Mouse (Mus musculus): ENCODE data around the gene Vopp1. TPM values are rescaled to one million over a fixed set of nuclear protein-coding genes. Genes with fewer than 3 reads are reported as not detected.

Vopp1 gene
- total and polyA plus RNA-seq, 3 experiments: 8.5 to 17.3 (median 12.7) TPM

- DNase-seq: peak; percentile 98
Measured at GRCm38 (mm10) chr6:57702743-57703499, 122.0 kb downstream of the Vopp1 start.

- DNase-seq: no peak
Measured at GRCm38 (mm10) chr6:57702376-57702742, 122.6 kb downstream of the Vopp1 start, which contains the start of gene Lancl2. Gene Lancl2 (plus strand): TSS chr6:57702540.

GRCm38 (mm10) chr6:57701686-57702085 lies 123.3 kb downstream of the Vopp1 start:
- DNase-seq: no peak

- no peak for DNase-seq
Measured at GRCm38 (mm10) chr6:57693116-57693515, 131.8 kb downstream of the Vopp1 start.

GRCm38 (mm10) chr6:57691467-57692261 lies 133.3 kb downstream of the Vopp1 start, which contains the start of gene Pyurf:
Gene Pyurf (minus strand): TSS chr6:57692078.
- DNase-seq: peak; percentile 93

GRCm38 (mm10) chr6:57684156-57684555 lies 140.8 kb downstream of the Vopp1 start:
- no peak for DNase-seq

Other genes starting within 250 kb of the Vopp1 start
- gene Herc6, start 244.2 kb downstream of the Vopp1 start, total RNA-seq (2021): 10 to 100 TPM; 15.4 to 21.9 TPM
- 23.6 and 24.8 TPM in 2 replicates for gene Herc6, start 244.2 kb downstream of the Vopp1 start, polyA plus RNA-seq (2012; rRNA removed)
- 10 to 100 TPM; 17.2 to 19.8 TPM for gene Pyurf, start 133.1 kb downstream of the Vopp1 start, total RNA-seq (2021)
- 41.4 and 42.3 TPM in 2 replicates for gene Pyurf, start 133.1 kb downstream of the Vopp1 start, polyA plus RNA-seq (2012; rRNA removed)
- 10 to 100 TPM; 15.5 to 17.6 TPM for gene Lancl2, start 122.6 kb downstream of the Vopp1 start, total RNA-seq (2021)
- gene Lancl2, start 122.6 kb downstream of the Vopp1 start, polyA plus RNA-seq (2012; rRNA removed): 2.4 and 2.9 TPM in 2 replicates
- gene Vmn1r21, start 25.2 kb upstream of the Vopp1 start, total RNA-seq (2021): not detected
- gene Vmn1r21, start 25.2 kb upstream of the Vopp1 start, polyA plus RNA-seq (2012; rRNA removed): not detected in 2 replicates
- gene Vmn1r22, start 82.9 kb upstream of the Vopp1 start, total RNA-seq (2021): not detected
- gene Vmn1r22, start 82.9 kb upstream of the Vopp1 start, polyA plus RNA-seq (2012; rRNA removed): not detected in 2 replicates
- not detected for gene Vmn1r23, start 101.7 kb upstream of the Vopp1 start, total RNA-seq (2021)
- not detected in 2 replicates for gene Vmn1r23, start 101.7 kb upstream of the Vopp1 start, polyA plus RNA-seq (2012; rRNA removed)
- not detected for gene Vmn1r24, start 136.3 kb upstream of the Vopp1 start, total RNA-seq (2021)
- gene Vmn1r24, start 136.3 kb upstream of the Vopp1 start, polyA plus RNA-seq (2012; rRNA removed): not detected in 2 replicates
- gene Vmn1r25, start 155.7 kb upstream of the Vopp1 start, total RNA-seq (2021): not detected
- gene Vmn1r25, start 155.7 kb upstream of the Vopp1 start, polyA plus RNA-seq (2012; rRNA removed): not detected in 2 replicates
- not detected for gene Vmn1r26, start 190.0 kb upstream of the Vopp1 start, total RNA-seq (2021)
- not detected in 2 replicates for gene Vmn1r26, start 190.0 kb upstream of the Vopp1 start, polyA plus RNA-seq (2012; rRNA removed)

All from adrenal gland, adult 2 months (tissue).